Mouse (Mus musculus) hindbrain, embryonic 13.5 days (tissue): ENCODE measurements around the gene 2310034C09Rik. TPM values are rescaled to one million over a fixed set of nuclear protein-coding genes. Genes with fewer than 3 reads are reported as not detected.

Experiments used
- polyA plus RNA-seq: library from polyadenylated mRNA; unstranded; fragments of >200 nt; fragmentation: Nextera tagmentation; extraction: Ambion mirVana; gene quantifications from 2 replicates; pipeline ENCODE4 v1.2.1, GENCODE M21; 2015

Gene 2310034C09Rik
- polyA plus RNA-seq, 1 experiment from 2014 or later: not detected

Other genes starting within 250 kb of the 2310034C09Rik start
- 0.10 TPM in 1 of 2 replicates, not detected in the other for gene Cldn8, start 195.7 kb upstream of the 2310034C09Rik start, polyA plus RNA-seq
- not detected in 2 replicates for gene Krtap24-1, start 146.6 kb upstream of the 2310034C09Rik start, polyA plus RNA-seq
- not detected in 2 replicates for gene 2310079G19Rik, start 131.2 kb upstream of the 2310034C09Rik start, polyA plus RNA-seq
- gene Krtap26-1, start 111.1 kb upstream of the 2310034C09Rik start, polyA plus RNA-seq: not detected in 2 replicates
- not detected in 2 replicates for gene Krtap27-1, start 87.2 kb upstream of the 2310034C09Rik start, polyA plus RNA-seq
- not detected in 2 replicates for gene 2310061N02Rik, start 50.9 kb upstream of the 2310034C09Rik start, polyA plus RNA-seq
- not detected in 2 replicates for gene Krtap13-1, start 30.0 kb upstream of the 2310034C09Rik start, polyA plus RNA-seq
- gene Krtap13, start 7.2 kb upstream of the 2310034C09Rik start, polyA plus RNA-seq: not detected in 2 replicates
- not detected in 2 replicates for gene 2310057N15Rik, start 15.4 kb downstream of the 2310034C09Rik start, polyA plus RNA-seq
- not detected in 2 replicates for gene Gm5965, start 19.0 kb downstream of the 2310034C09Rik start, polyA plus RNA-seq
- gene Gm20741, start 53.4 kb downstream of the 2310034C09Rik start, polyA plus RNA-seq: not detected in 2 replicates
- not detected in 2 replicates for gene Krtap15, start 61.4 kb downstream of the 2310034C09Rik start, polyA plus RNA-seq
- not detected in 2 replicates for gene Krtap14, start 67.3 kb downstream of the 2310034C09Rik start, polyA plus RNA-seq
- gene Krtap19-1, start 110.6 kb downstream of the 2310034C09Rik start, polyA plus RNA-seq: not detected in 2 replicates
- not detected in 2 replicates for gene Krtap19-2, start 115.4 kb downstream of the 2310034C09Rik start, polyA plus RNA-seq
- not detected in 2 replicates for gene Krtap19-3, start 119.2 kb downstream of the 2310034C09Rik start, polyA plus RNA-seq
- gene Krtap19-4, start 126.2 kb downstream of the 2310034C09Rik start, polyA plus RNA-seq: not detected in 2 replicates
- not detected in 2 replicates for gene Krtap19-5, start 137.6 kb downstream of the 2310034C09Rik start, polyA plus RNA-seq
- gene Krtap19-9b, start 173.4 kb downstream of the 2310034C09Rik start, polyA plus RNA-seq: not detected in 2 replicates
- gene Krtap16-3, start 204.0 kb downstream of the 2310034C09Rik start, polyA plus RNA-seq: not detected in 2 replicates